Mouse (Mus musculus) ES-CJ7 (cell line): ENCODE measurements around the gene Hao1.

Source experiments
- DNase-seq: peaks from one replicate; pipeline ENCODE4 v3.0.0; 2011; ENCODE audit warnings: low read depth, low spot score

Gene Hao1

GRCm38 (mm10) chr2:134554221-134554727 is at the start of gene Hao1:
TSS of gene Hao1 (minus strand) at chr2:134554368.
- DNase-seq, result no peak

DNA sequence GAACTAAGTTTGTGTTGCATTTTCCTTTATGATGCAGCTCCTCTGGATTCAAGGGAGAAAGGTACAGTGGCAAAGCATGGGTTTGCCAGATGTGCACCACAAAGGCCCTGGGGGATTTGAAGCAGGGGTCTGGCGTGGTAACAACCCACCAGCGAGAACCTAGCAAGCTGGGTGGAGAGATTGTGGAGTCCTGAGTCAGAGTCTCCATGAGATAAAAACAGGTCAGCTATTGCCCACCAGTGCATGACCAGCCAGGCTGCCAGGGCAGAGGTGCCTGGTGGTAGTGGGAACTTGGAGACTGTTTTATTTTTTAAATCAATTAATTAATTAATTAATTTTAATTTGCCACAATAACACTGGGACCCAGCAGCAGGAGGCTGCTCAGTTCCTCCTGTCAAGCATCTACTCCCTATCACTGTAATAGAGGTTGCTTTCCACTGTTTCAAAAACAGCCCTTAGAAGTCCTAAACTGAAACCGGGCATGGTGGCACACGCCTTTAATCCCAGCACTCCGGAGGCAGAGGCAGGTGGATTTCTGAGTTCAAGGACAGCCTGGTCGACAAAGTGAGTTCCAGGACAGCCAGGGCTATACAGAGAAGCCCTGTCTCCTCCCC is 37.0 kb upstream of the Hao1 start:
- no peak for DNase-seq

DNA sequence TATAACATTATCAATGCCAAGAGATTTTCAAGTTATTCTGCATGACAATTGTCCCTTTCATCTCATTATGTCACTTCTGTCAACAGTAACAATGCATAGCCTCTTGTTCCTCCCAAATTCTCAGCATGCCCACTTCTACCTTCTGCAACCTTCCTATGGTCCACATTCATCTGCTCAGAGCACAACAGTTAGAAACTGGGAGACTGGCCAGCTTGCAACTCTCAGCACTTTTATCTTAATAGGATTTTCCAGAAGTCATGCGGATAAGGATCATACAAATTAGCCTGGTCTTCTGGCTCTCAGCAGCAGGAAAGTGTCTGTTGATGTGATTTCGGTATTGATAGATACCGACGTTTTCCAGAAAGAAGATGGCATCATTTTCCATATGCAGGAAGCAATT is 31.1 kb upstream of the Hao1 start:
- DNase-seq, result no peak

DNA sequence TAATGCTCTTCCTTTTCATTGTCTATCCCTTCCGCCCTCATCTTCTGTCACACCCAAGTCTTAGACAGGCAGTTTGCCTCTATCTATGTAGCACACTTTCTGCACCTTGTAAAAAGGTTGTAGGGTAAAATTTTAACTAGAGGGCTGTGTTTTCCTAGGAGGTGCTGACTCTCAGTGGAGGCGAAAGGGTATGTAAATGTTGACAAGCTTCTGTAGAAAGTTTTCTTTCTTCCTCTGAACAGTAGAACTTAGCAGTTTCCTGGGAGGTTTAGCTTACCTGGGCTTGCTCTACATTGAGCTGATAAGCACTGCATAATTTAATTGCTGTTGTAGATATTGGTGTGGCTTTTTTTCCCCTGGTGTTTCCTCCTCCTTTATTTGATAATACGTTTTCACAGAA is 5.3 kb upstream of the Hao1 start:
- DNase-seq, result no peak

GRCm38 (mm10) chr2:134552358-134552757 is 1.8 kb downstream of the Hao1 start:
- DNase-seq, result no peak

GRCm38 (mm10) chr2:134549770-134550169 is 4.4 kb downstream of the Hao1 start:
- DNase-seq, result peak; percentile 28

- no peak for DNase-seq
These were observed 9.1 kb downstream of the Hao1 start for GRCm38 (mm10) chr2:134545116-134545515.

- DNase-seq, result no peak
These were observed 9.7 kb downstream of the Hao1 start for GRCm38 (mm10) chr2:134544321-134545065.

DNA sequence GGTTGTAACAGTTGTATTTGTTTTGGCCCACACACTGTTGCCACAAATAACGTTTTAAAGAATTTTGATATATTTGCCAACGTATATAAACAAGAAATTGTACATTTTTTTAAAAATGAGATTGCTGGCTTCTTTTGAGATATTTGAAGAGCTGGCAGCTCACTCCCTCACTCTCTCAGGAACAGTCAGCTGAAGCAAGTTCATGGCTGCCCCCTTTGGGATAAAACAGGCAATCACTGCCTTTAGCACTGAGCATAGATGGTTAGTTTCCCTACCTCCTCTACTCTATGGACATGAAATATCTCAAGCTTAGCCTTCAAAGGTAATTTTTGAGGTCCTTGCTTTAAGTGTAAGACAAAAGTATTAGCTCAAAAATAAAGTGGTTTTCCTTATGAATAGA is 10.7 kb downstream of the Hao1 start:
- no peak for DNase-seq

- no peak for DNase-seq
These were observed 13.1 kb downstream of the Hao1 start for GRCm38 (mm10) chr2:134541019-134541418.

DNA sequence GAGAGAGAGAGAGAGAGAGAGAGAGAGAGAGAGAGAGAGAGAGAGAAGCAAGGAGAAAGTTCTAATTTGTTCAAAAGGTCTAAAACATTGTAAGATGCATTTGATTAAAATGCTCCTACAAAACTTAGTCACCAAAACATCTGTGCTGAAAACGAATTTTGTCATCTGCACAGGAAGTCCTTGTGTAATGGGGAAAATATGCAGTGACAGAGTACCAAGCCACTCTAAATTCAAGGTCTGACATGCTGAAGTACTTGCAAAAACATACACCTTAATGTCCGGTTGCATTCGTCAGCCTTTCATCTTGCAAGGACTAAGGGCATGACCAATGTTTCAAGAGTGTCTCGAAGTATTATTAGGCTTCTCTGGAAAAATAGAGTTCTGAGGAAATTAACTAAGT is 15.7 kb downstream of the Hao1 start:
- no peak for DNase-seq

DNA sequence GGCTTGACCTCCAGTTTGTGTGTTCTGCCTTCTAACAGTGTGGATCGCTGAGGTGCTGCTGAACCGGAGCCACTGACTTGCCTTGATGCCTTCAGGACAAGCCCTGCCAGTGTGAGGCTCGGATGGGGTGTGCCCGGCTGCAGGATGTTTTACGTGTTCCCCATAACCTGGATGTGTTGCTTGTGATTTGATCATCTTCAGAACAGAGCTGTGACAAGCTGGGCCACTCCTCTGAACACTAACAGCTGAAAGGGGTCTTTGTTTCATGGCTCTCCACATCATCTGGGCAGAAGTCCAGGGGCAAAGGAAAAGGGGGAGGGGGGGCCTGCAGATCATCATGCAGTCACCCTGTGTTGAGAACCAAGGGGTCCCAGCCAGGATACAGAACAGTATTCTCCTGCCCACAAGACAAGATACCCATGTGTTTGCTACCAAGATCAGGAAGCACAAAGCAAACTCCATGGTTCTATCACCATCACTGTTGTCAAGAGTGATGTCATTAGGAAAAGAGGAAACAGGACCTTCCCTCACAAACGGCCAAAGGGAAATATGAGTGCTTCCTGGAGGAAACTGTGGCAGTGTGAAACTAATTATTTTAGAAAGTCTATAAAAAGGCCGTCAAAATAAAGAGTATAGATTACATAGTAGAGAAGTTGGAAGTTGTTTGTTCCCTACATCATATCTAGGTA is 25.9 kb downstream of the Hao1 start:
- DNase-seq, result no peak

DNA sequence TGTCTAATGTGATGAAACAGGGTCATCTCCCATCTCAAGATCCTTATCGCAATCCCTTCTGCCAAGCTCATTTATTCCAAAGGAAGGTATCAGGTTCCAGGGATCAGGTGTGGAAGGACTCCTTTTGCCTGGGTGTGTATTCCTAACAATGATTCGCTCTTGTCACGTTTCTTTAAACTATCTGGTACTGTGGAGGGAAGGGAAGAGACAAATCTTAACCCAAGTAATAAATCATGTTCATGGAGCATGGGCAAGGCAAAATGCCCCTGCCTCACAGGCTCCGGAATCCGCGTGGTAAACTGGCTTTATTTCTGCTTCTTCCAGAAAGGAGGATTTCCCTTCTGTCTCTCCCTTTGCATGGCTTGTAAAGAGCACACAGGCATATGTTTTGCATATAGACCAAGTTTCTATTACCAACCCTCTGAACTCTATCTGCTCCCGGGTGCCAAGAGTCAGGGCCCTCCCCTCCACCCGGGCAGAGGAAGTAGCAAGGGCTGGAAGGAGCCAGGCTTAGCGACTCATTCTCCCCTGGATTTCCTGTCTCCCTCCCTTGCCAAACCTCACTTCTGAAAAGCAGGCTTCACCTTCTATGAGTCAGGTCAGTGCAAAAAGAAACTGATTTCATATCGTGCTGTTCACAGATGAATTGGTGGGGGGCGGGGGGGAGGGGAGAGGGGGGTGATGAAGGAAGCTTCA is 26.6 kb downstream of the Hao1 start:
- no peak for DNase-seq

- no peak for DNase-seq
These were observed 36.1 kb downstream of the Hao1 start for GRCm38 (mm10) chr2:134518042-134518441.

- DNase-seq, result no peak
These were observed 54.4 kb downstream of the Hao1 start for GRCm38 (mm10) chr2:134499777-134500176.

GRCm38 (mm10) chr2:134498450-134498849 is 55.7 kb downstream of the Hao1 start:
- no peak for DNase-seq

DNA sequence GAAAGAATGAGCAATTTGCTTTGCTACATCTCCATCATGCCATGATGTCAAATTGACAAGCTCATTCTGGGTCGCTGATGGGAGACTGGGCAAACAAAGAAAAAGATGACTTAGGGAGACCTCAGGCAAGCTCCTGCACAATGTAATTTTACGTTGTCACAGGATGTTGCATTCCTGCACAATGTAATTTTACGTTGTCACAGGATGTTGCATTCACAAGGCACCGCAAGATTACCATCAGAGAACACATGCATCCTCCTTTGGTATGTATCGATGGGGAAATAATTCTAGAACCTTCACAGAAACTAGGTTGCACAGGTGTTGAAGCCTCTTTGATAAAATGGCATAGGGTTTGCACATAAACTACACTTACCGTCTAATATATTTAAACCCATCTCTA is 65.5 kb downstream of the Hao1 start:
- no peak for DNase-seq

GRCm38 (mm10) chr2:134486055-134486834 is 67.9 kb downstream of the Hao1 start:
- DNase-seq, result no peak

- DNase-seq, result peak; percentile 58
These were observed 71.5 kb downstream of the Hao1 start for GRCm38 (mm10) chr2:134482683-134483082.

DNA sequence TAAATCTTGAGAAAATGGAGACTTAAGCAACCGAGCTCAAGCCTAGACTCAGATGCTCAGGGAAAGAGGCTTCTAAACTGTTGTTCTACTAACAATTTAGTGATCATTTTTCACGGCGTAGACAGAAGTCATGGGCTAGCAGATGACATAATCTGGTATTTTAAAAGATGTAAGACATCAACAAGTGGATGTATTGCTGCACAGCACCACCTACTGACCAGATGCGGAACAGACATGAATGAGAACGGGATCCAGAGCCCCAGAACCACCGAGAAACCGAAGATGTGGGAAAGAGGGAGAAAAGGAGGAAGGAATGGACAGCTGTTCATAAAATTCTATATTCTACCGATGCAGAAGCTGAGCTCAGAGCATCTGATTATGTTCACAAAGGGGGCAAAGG is 72.4 kb downstream of the Hao1 start:
- DNase-seq, result peak; percentile 46

GRCm38 (mm10) chr2:134481174-134481573 is 73.0 kb downstream of the Hao1 start:
- DNase-seq, result no peak
